Mouse (Mus musculus): ENCODE measurements around the gene Msmb. TPM values are rescaled to one million over a fixed set of nuclear protein-coding genes. Genes with fewer than 3 reads are reported as not detected.
"Not testable (repeated sequence)": the region's sequence is repeated elsewhere in the genome, so short reads cannot be mapped to it uniquely, and the experiment has no call there.

Msmb gene
- polyA plus RNA-seq (2016; fragmentation: Nextera tagmentation; extraction: Ambion mirVana) = not detected in 2 replicates

GRCm38 (mm10) chr14:32141723-32142122, at the start of gene Msmb:
Gene Msmb, plus strand, starts transcription at chr14:32142023.
- no peak within 1 kb of the TSS for H3K4me2 ChIP-seq
- 84% methylated on average over 5 of the region's 5 CpGs for WGBS
- ATAC-seq (ENCODE audit: insufficient number of reproducible peaks, insufficient read depth, low FRiP score, low TSS enrichment, low read depth) = no peak
- H3K36me3 ChIP-seq = no peaks in the 10 kb centered on the region
- no peaks in the 10 kb centered on the region for H3K4me1 ChIP-seq (replicated peaks)
- no peak within 1 kb of the TSS for H3K27ac ChIP-seq
- H3K9ac ChIP-seq (replicated peaks) = no peak within 1 kb of the TSS
- no peak within 1 kb of the TSS for H3K4me3 ChIP-seq (replicated peaks)
- no peaks in the 10 kb centered on the region for H3K9me3 ChIP-seq
- no peaks in the 10 kb centered on the region for H3K27me3 ChIP-seq

- no peak for ATAC-seq (ENCODE audit: insufficient number of reproducible peaks, insufficient read depth, low FRiP score, low TSS enrichment, low read depth)
- no peak overlapping the region for H3K4me2 ChIP-seq
- no peak overlapping the region for H3K4me3 ChIP-seq (replicated peaks)
- H3K27me3 ChIP-seq = no peaks in the 10 kb centered on the region
- peaks cover 54% of the 10 kb centered on the region for H3K36me3 ChIP-seq
- peaks cover 14% of the 10 kb centered on the region for H3K4me1 ChIP-seq (replicated peaks)
- H3K9ac ChIP-seq (replicated peaks) = no peak overlapping the region
- no peak overlapping the region for H3K27ac ChIP-seq
- no peaks in the 10 kb centered on the region for H3K9me3 ChIP-seq
- WGBS = 67% methylated on average over 1 of the region's 1 CpGs
Measured at GRCm38 (mm10) chr14:32093018-32093417, 48.8 kb upstream of the Msmb start.

DNA sequence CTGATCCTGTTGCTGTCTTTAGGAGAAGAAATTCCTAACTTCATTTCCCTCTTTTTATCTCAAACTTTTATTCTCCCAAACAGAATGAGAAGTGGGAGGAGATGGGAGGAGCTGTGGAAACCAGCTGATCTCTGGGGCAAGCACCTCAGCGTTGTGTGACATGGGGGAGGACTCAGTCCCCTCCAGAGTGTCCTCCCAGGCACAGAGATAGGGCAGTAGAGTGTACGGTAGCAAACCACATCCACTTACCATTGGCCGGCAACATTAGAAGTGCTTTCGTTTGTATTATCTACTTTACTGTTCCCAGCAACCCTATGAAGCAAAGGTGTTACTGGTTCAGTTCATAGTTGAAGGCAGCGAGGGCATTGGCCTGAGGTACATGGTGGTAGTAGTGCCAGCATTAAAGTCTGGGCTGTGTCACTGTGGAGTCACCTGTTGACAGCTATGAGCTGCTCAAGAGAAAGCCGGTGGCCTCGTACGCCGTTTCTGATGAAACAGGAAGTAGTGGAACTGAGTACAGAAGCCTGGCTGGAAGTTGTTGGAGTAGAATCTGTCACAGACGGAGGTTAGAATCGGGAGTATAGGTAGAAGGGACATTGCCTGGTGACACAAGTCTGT, 48.2 kb upstream of the Msmb start:
- H3K9me3 ChIP-seq = no peaks in the 10 kb centered on the region
- ATAC-seq (ENCODE audit: insufficient number of reproducible peaks, insufficient read depth, low FRiP score, low TSS enrichment, low read depth) = no peak
- 83% methylated on average over 11 of the region's 11 CpGs for WGBS
- H3K4me2 ChIP-seq = no peak overlapping the region
- H3K27me3 ChIP-seq = no peaks in the 10 kb centered on the region
- peaks cover 60% of the 10 kb centered on the region for H3K36me3 ChIP-seq
- no peak overlapping the region for H3K27ac ChIP-seq
- H3K4me3 ChIP-seq (replicated peaks) = no peak overlapping the region
- peaks cover 14% of the 10 kb centered on the region for H3K4me1 ChIP-seq (replicated peaks)
- H3K9ac ChIP-seq (replicated peaks) = no peak overlapping the region

- 89% methylated on average over 5 of the region's 5 CpGs for WGBS
- Histone ChIP-seq H3K9me3 (no peaks in the 10 kb centered on the region), H3K27ac (no peak overlapping the region), H3K4me2 (no peak overlapping the region), H3K36me3 (peaks cover 81% of the 10 kb centered on the region), H3K4me1 (replicated peaks) (peaks cover 12% of the 10 kb centered on the region), H3K9ac (replicated peaks) (no peak overlapping the region), H3K27me3 (no peaks in the 10 kb centered on the region), H3K4me3 (replicated peaks) (no peak overlapping the region)
- no peak for ATAC-seq (ENCODE audit: insufficient number of reproducible peaks, insufficient read depth, low FRiP score, low TSS enrichment, low read depth)
Measured at GRCm38 (mm10) chr14:32095646-32096045, 46.2 kb upstream of the Msmb start.

- Histone ChIP-seq H3K36me3 (peaks cover 84% of the 10 kb centered on the region), H3K4me2 (no peak overlapping the region), H3K27ac (no peak overlapping the region), H3K9ac (replicated peaks) (no peak overlapping the region), H3K4me3 (replicated peaks) (no peak overlapping the region), H3K4me1 (replicated peaks) (0 out of 2 replicates have a peak, but pooled peaks cover 2% of the 10 kb centered on the region), H3K27me3 (no peaks in the 10 kb centered on the region), H3K9me3 (no peaks in the 10 kb centered on the region)
- ATAC-seq (ENCODE audit: insufficient number of reproducible peaks, insufficient read depth, low FRiP score, low TSS enrichment, low read depth) = no peak
- 73% methylated on average over 5 of the region's 5 CpGs for WGBS
Measured at GRCm38 (mm10) chr14:32096740-32097139, 45.1 kb upstream of the Msmb start.

- no peaks in the 10 kb centered on the region for H3K4me1 ChIP-seq (replicated peaks)
- peaks cover 81% of the 10 kb centered on the region for H3K36me3 ChIP-seq
Measured at GRCm38 (mm10) chr14:32097691-32098090, 44.1 kb upstream of the Msmb start.

DNA sequence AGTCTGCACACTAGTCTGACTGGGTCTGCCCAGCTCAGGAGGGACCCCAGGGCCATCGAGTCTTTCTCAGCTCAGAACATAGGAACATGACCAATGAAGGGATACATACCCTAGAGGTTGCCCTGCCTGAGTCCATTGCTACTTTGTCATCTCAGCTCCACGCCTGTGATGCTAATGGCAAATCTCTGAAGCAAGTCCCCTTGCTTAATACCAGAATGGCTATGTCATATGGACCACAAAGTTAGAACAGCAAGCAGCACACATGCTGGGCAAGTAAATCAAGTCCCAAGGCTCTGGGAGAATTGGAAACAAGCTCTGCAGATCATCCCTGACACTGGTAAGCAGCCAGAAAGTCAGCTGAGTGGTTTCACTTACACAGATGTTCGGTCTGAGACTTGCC, 42.9 kb upstream of the Msmb start:
- H3K27me3 ChIP-seq = no peaks in the 10 kb centered on the region
- no peak overlapping the region for H3K9ac ChIP-seq (replicated peaks)
- 89% methylated on average over 3 of the region's 3 CpGs for WGBS
- no peak overlapping the region for H3K27ac ChIP-seq
- H3K36me3 ChIP-seq = peaks cover 74% of the 10 kb centered on the region
- H3K9me3 ChIP-seq = no peaks in the 10 kb centered on the region
- no peaks in the 10 kb centered on the region for H3K4me1 ChIP-seq (replicated peaks)
- ATAC-seq (ENCODE audit: insufficient number of reproducible peaks, insufficient read depth, low FRiP score, low TSS enrichment, low read depth) = no peak
- no peak overlapping the region for H3K4me3 ChIP-seq (replicated peaks)
- no peak overlapping the region for H3K4me2 ChIP-seq

More at GRCm38 (mm10) chr14:32097691-32098090, 44.1 kb upstream of the Msmb start:
- Histone ChIP-seq H3K27me3 (no peaks in the 10 kb centered on the region), H3K9ac (replicated peaks) (no peak overlapping the region), H3K4me2 (no peak overlapping the region), H3K9me3 (no peaks in the 10 kb centered on the region), H3K4me3 (replicated peaks) (no peak overlapping the region), H3K27ac (no peak overlapping the region)
- WGBS = 92% methylated on average over 7 of the region's 7 CpGs
- ATAC-seq (ENCODE audit: insufficient number of reproducible peaks, insufficient read depth, low FRiP score, low TSS enrichment, low read depth) = no peak

- peaks cover 32% of the 10 kb centered on the region for H3K36me3 ChIP-seq
Measured at GRCm38 (mm10) chr14:32103556-32103955, 38.3 kb upstream of the Msmb start.

DNA sequence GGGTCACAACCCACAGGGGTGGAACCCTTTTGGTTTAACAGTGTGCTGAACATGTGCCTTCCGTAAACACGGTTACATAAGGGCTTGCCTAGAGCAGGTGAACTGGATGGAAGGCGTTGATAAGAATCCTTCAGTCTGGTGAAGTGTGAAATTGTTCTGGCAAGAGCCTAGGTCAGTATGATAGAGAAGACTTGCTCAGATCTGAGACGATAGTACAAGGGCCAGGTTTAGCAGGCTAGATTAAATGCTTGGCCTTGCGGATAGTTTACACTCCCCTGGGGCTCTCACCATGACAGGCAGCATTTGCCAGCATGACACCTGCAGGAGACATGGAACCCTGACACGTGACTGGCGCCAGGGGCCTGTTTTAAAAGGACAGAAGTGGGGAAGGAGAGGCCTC, 36.2 kb upstream of the Msmb start:
- Histone ChIP-seq H3K27me3 (no peaks in the 10 kb centered on the region), H3K27ac (no peak overlapping the region), H3K4me1 (replicated peaks) (no peaks in the 10 kb centered on the region), H3K4me2 (no peak overlapping the region), H3K4me3 (replicated peaks) (no peak overlapping the region), H3K36me3 (peaks cover 11% of the 10 kb centered on the region), H3K9me3 (no peaks in the 10 kb centered on the region), H3K9ac (replicated peaks) (no peak overlapping the region)
- 47% methylated on average over 7 of the region's 7 CpGs for WGBS
- ATAC-seq (ENCODE audit: insufficient number of reproducible peaks, insufficient read depth, low FRiP score, low TSS enrichment, low read depth) = no peak

More at GRCm38 (mm10) chr14:32103556-32103955, 38.3 kb upstream of the Msmb start:
- ATAC-seq (ENCODE audit: insufficient number of reproducible peaks, insufficient read depth, low FRiP score, low TSS enrichment, low read depth) = no peak
- H3K4me2 ChIP-seq = no peak overlapping the region
- H3K4me1 ChIP-seq (replicated peaks) = no peaks in the 10 kb centered on the region
- no peaks in the 10 kb centered on the region for H3K27me3 ChIP-seq
- H3K27ac ChIP-seq = no peak overlapping the region
- H3K4me3 ChIP-seq (replicated peaks) = no peak overlapping the region
- no peak overlapping the region for H3K9ac ChIP-seq (replicated peaks)
- no peaks in the 10 kb centered on the region for H3K9me3 ChIP-seq
- 76% methylated on average over 4 of the region's 4 CpGs for WGBS

DNA sequence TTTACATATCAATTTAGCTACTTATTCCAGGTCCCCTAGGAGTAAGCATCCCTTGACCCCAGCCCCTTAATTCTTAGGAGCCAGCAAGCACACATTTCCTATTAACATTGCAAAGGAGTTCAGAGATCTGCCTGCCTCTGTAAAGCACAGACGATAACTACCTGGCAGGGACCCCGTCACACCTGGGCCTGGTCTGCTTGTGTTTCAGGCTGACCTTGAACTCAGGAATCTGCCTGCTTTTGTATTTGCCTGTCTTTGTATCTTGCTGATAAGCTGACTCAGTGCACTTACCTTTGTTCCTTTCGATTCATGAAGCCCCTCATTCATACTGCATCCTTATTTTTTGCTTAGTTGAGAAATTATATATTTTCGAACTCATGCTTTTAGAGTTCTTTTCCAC, 34.9 kb upstream of the Msmb start:
- ATAC-seq (ENCODE audit: insufficient number of reproducible peaks, insufficient read depth, low FRiP score, low TSS enrichment, low read depth) = no peak
- 91% methylated on average over 4 of the region's 4 CpGs for WGBS

DNA sequence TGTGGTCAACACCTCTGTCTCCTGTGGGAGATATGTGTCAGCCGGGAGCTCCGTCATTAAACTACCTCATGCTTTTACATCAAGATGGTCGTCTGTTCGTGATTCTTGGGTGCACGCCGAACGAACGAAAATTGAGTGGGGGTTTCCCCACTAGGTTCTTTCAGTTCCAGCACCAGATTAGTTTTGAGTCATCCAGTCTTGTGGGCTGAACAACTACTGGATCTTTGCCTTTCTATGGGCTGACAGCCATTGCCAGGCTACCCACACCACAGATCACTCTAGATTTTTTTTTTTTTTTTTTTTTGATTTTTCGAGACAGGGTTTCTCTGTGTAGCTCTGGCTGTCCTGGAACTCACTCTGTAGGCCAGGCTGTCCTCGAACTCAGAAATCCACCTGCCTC, 29.7 kb upstream of the Msmb start:
- WGBS = 93% methylated on average over 10 of the region's 10 CpGs
- H3K27me3 ChIP-seq; H3K4me3 ChIP-seq (replicated peaks); H3K4me1 ChIP-seq (replicated peaks); H3K36me3 ChIP-seq; ATAC-seq (ENCODE audit: insufficient number of reproducible peaks, insufficient read depth, low FRiP score, low TSS enrichment, low read depth); H3K27ac ChIP-seq; H3K4me2 ChIP-seq; H3K9ac ChIP-seq (replicated peaks); H3K9me3 ChIP-seq: not testable (repeated sequence)

More for the DNA sequence above, 34.9 kb upstream of the Msmb start:
- no peaks in the 10 kb centered on the region for H3K9me3 ChIP-seq
- no peaks in the 10 kb centered on the region for H3K27me3 ChIP-seq
- no peak overlapping the region for H3K4me3 ChIP-seq (replicated peaks)
- H3K36me3 ChIP-seq = peaks cover 8% of the 10 kb centered on the region; the same call in 1 of the 2 replicates
- no peak overlapping the region for H3K4me2 ChIP-seq
- no peak overlapping the region for H3K27ac ChIP-seq
- no peak overlapping the region for H3K9ac ChIP-seq (replicated peaks)
- H3K4me1 ChIP-seq (replicated peaks) = no peaks in the 10 kb centered on the region

All from limb, embryonic 12.5 days (tissue).